12 mouse cellular contexts compared by ENCODE assay signal in genomic region chr3:20254566-20255479, GRCm38 (mm10). TPM values are rescaled to one million over a fixed set of nuclear protein-coding genes. Genes with fewer than 3 reads are reported as not detected.
DNase-seq lines count a peak whose midpoint lies in the region; ATAC-seq and TF ChIP-seq lines count a peak whose summit lies in the region.
"Had no signal": no experiment of that assay in that cellular context is flagged by ENCODE, and none has a peak within 500 bp of the region (broad histone marks: within the 10 kb centered on the region; RNA-seq: fewer than 3 reads in every experiment).

No protein-coding gene starts in this region.

- DNase-seq in kidney, adult 8-10 months: no peak
- peak; percentile 1 for DNase-seq in ES-E14 (ENCODE audit: low read depth, low spot score)
- DNase-seq in lung, postnatal 14 days: peak; percentile 46
- no peak for DNase-seq in spleen, adult 18-20 months
- no peak for DNase-seq in spleen, postnatal 14 days (ENCODE audit: low spot score in 2 of 2)
- no peak for DNase-seq in heart, adult 9 months (ENCODE audit: low spot score in 2 of 2)

- H3K27ac ChIP-seq in kidney, embryonic 16.5 days (ENCODE audit: low read length): no peak overlapping the region
- no peak overlapping the region for H3K27ac ChIP-seq in ES-E14 (ENCODE audit: insufficient read depth, low read depth, low read length, poor library complexity, severe bottlenecking)
- H3K27ac ChIP-seq: forebrain, embryonic 10.5 days; intestine, embryonic 15.5 days; midbrain, embryonic 12.5 days had no signal

- H3K4me1 ChIP-seq in kidney, embryonic 16.5 days (ENCODE audit: insufficient read depth, low read length): no peaks in the 10 kb centered on the region
- no peaks in the 10 kb centered on the region for H3K4me1 ChIP-seq in ES-E14 (ENCODE audit: control insufficient read depth in 2 of 2, insufficient read depth in 2 of 2, low read length in 2 of 2, poor library complexity in 1 of 2)
- H3K4me1 ChIP-seq: forebrain, embryonic 10.5 days; intestine, embryonic 15.5 days; midbrain, embryonic 12.5 days had no signal

- peak; percentile 63; the same call in 1 of the 2 replicates for ATAC-seq in kidney, embryonic 16.5 days (ENCODE audit: low FRiP score, low TSS enrichment)
- peak; percentile 62 for ATAC-seq in common myeloid progenitor, adult 5-6 weeks (replicated peaks; ENCODE audit: low read depth, poor library complexity, severe bottlenecking)
- ATAC-seq: intestine, embryonic 15.5 days had no signal

- no peak overlapping the region for H3K9ac ChIP-seq in kidney, embryonic 16.5 days (replicated peaks; ENCODE audit: low read length)
- H3K9ac ChIP-seq in ES-E14 (ENCODE audit: insufficient read depth, low read depth, low read length, poor library complexity, severe bottlenecking): no peak overlapping the region
- H3K9ac ChIP-seq: intestine, embryonic 15.5 days; midbrain, embryonic 12.5 days had no signal

- in situ Hi-C loops in ES-E14 (cut with MboI; ENCODE audit: low sequenced_read_pairs in 2 of 2, unreplicated experiment in 2 of 2): no loop called here

- no peaks in the 10 kb centered on the region for H3K36me3 ChIP-seq in kidney, embryonic 16.5 days (ENCODE audit: insufficient read depth, low read length)
- no peaks in the 10 kb centered on the region for H3K36me3 ChIP-seq in ES-E14 (ENCODE audit: control insufficient read depth, insufficient read depth, low read length, poor library complexity, severe bottlenecking)
- H3K36me3 ChIP-seq: forebrain, embryonic 10.5 days; intestine, embryonic 15.5 days; midbrain, embryonic 12.5 days had no signal

- 34% methylated on average over 9 of the region's 9 CpGs for WGBS in kidney, embryonic 16.5 days

- H3K9me3 ChIP-seq in kidney, embryonic 16.5 days (ENCODE audit: low read length): no peaks in the 10 kb centered on the region
- no peaks in the 10 kb centered on the region for H3K9me3 ChIP-seq in ES-E14 (ENCODE audit: control insufficient read depth, insufficient read depth, low read depth, low read length)
- H3K9me3 ChIP-seq: forebrain, embryonic 10.5 days; intestine, embryonic 15.5 days; midbrain, embryonic 12.5 days had no signal

- H3K4me2 ChIP-seq in kidney, embryonic 16.5 days (replicated peaks; ENCODE audit: low read depth, low read length): no peak overlapping the region
- H3K4me2 ChIP-seq: intestine, embryonic 15.5 days; midbrain, embryonic 12.5 days had no signal

- H3K4me3 ChIP-seq in kidney, embryonic 16.5 days (ENCODE audit: low read length): no peak overlapping the region
- H3K4me3 ChIP-seq in ES-E14 (ENCODE audit: insufficient read depth in 1 of 2, low read depth in 1 of 2, low read length in 2 of 2, poor library complexity in 1 of 2, severe bottlenecking in 1 of 2): no peak overlapping the region
- H3K4me3 ChIP-seq: forebrain, embryonic 10.5 days; intestine, embryonic 15.5 days; midbrain, embryonic 12.5 days had no signal

- no peaks in the 10 kb centered on the region for H3K27me3 ChIP-seq in kidney, embryonic 16.5 days (ENCODE audit: insufficient read depth, low read length)
- H3K27me3 ChIP-seq: intestine, embryonic 15.5 days; midbrain, embryonic 12.5 days had no signal

TF ChIP-seq in ES-E14, 5 proteins besides CTCF, POLR2A, EP300 and RAD21:
- no peak for TF ChIP-seq MAFK (IDR thresholded peaks at IDR 0.05; ENCODE audit: insufficient read depth, low read depth, low read length)
- no peak for TF ChIP-seq CHD2 (IDR thresholded peaks at IDR 0.05; ENCODE audit: low read depth, low read length)
- TF ChIP-seq ZC3H11A (IDR thresholded peaks at IDR 0.05; ENCODE audit: borderline replicate concordance, low read depth, low read length): no peak

RNA-seq across cellular contexts. Expression of gene Cpa3, which starts 12.8 kb away (rescaled TPM):
- polyA plus RNA-seq in kidney, embryonic 16.5 days (2015; fragmentation: Nextera tagmentation; extraction: Ambion mirVana): 2.2 and 2.4 TPM in 2 replicates
- total RNA-seq in ES-E14 (2012; rRNA removed): not detected in 2 replicates
- 144 and 147 TPM in 2 replicates for total RNA-seq in common myeloid progenitor, adult 5-6 weeks (2017)
- polyA plus RNA-seq: forebrain, embryonic 10.5 days; small intestine, adult 2 months had no signal

RNA-seq across cellular contexts. Expression of gene Cpb1, which starts 20.7 kb away (rescaled TPM):
- 0.55 and 0.66 TPM in 2 replicates for polyA plus RNA-seq in kidney, embryonic 16.5 days (2015; fragmentation: Nextera tagmentation; extraction: Ambion mirVana)
- not detected in 2 replicates for total RNA-seq in ES-E14 (2012; rRNA removed)
- total RNA-seq in common myeloid progenitor, adult 5-6 weeks (2017): not detected in 2 replicates
- polyA plus RNA-seq: forebrain, embryonic 10.5 days; midbrain, embryonic 12.5 days had no signal

Comparison
In these comparisons a context has a peak if more than half of its experiments do, and no peak if none do; other contexts are left out.
1. DNase-seq: peak in ES-E14 (single experiment) and lung, postnatal 14 days (single experiment); none in kidney, adult 8-10 months (0 of 2), spleen, adult 18-20 months (0 of 2), spleen, postnatal 14 days (0 of 2) and heart, adult 9 months (0 of 2).
2. RNA of gene Cpa3, which starts 12.8 kb away (total RNA-seq): 144 to 147 TPM in common myeloid progenitor, adult 5-6 weeks; not detected in ES-E14; every median in the first group is over 100 times any median in the second.